In genomic region chr11:32841169-32841568, GRCm38 (mm10) we compare ENCODE assay signal across 28 mouse cellular contexts. TPM values are rescaled to one million over a fixed set of nuclear protein-coding genes. Genes with fewer than 3 reads are reported as not detected.
DNase-seq lines count a peak whose midpoint lies in the region; ATAC-seq and TF ChIP-seq lines count a peak whose summit lies in the region.
"Had no signal": no experiment of that assay in that cellular context is flagged by ENCODE, and none has a peak within 500 bp of the region (broad histone marks: within the 10 kb centered on the region; RNA-seq: fewer than 3 reads in every experiment).

No protein-coding gene starts in this region.

- no peak overlapping the region for H3K4me3 ChIP-seq in kidney, embryonic 14.5 days (ENCODE audit: low read length)
- H3K4me3 ChIP-seq in kidney, embryonic 15.5 days (replicated peaks): no peak overlapping the region
- no peak overlapping the region for H3K4me3 ChIP-seq in limb, embryonic 12.5 days (replicated peaks)
- no peak overlapping the region for H3K4me3 ChIP-seq in limb, embryonic 10.5 days
- H3K4me3 ChIP-seq in embryonic fibroblast, embryonic 13.5 days (ENCODE audit: insufficient read depth, low read length): no peak overlapping the region
- H3K4me3 ChIP-seq in limb, embryonic 15.5 days: no peak overlapping the region
- H3K4me3 ChIP-seq: embryonic facial prominence, embryonic 13.5 days; heart, adult 2 months; heart, embryonic 10.5 days; heart, embryonic 13.5 days had no signal

- H3K36me3 ChIP-seq in kidney, embryonic 14.5 days (ENCODE audit: control insufficient read depth, insufficient read depth, low read length): no peaks in the 10 kb centered on the region
- no peaks in the 10 kb centered on the region for H3K36me3 ChIP-seq in kidney, embryonic 15.5 days
- H3K36me3 ChIP-seq in limb, embryonic 12.5 days: no peaks in the 10 kb centered on the region
- no peaks in the 10 kb centered on the region for H3K36me3 ChIP-seq in limb, embryonic 10.5 days
- H3K36me3 ChIP-seq in limb, embryonic 15.5 days: no peaks in the 10 kb centered on the region
- H3K36me3 ChIP-seq: embryonic facial prominence, embryonic 13.5 days; G1E; heart, embryonic 10.5 days; heart, embryonic 13.5 days had no signal

- no peak overlapping the region for H3K9ac ChIP-seq in kidney, embryonic 14.5 days (ENCODE audit: low read depth, low read length)
- no peak overlapping the region for H3K9ac ChIP-seq in kidney, embryonic 15.5 days
- no peak overlapping the region for H3K9ac ChIP-seq in limb, embryonic 12.5 days (replicated peaks)
- no peak overlapping the region for H3K9ac ChIP-seq in limb, embryonic 15.5 days
- H3K9ac ChIP-seq: embryonic facial prominence, embryonic 13.5 days; heart, embryonic 13.5 days; hindbrain, embryonic 14.5 days had no signal

- H3K9me3 ChIP-seq in kidney, embryonic 14.5 days (ENCODE audit: control insufficient read depth, low read length): peaks cover under 1% of the 10 kb centered on the region; the same call in 1 of the 2 replicates
- H3K9me3 ChIP-seq in kidney, embryonic 15.5 days (replicated peaks): no peaks in the 10 kb centered on the region
- H3K9me3 ChIP-seq in limb, embryonic 12.5 days: 0 out of 2 replicates have a peak, but pooled peaks cover 1% of the 10 kb centered on the region
- H3K9me3 ChIP-seq in limb, embryonic 10.5 days (replicated peaks): no peaks in the 10 kb centered on the region
- H3K9me3 ChIP-seq in limb, embryonic 15.5 days: no peaks in the 10 kb centered on the region
- H3K9me3 ChIP-seq: embryonic facial prominence, embryonic 13.5 days; G1E; heart, embryonic 10.5 days had no signal

- H3K4me2 ChIP-seq in kidney, embryonic 14.5 days (replicated peaks; ENCODE audit: low read depth, low read length): no peak overlapping the region
- H3K4me2 ChIP-seq in kidney, embryonic 15.5 days: no peak overlapping the region
- no peak overlapping the region for H3K4me2 ChIP-seq in limb, embryonic 12.5 days
- H3K4me2 ChIP-seq in limb, embryonic 15.5 days: no peak overlapping the region
- H3K4me2 ChIP-seq: embryonic facial prominence, embryonic 13.5 days; heart, embryonic 13.5 days; hindbrain, embryonic 14.5 days had no signal

- TF ChIP-seq CTCF in embryonic fibroblast, embryonic 13.5 days (IDR thresholded peaks at IDR 0.05; ENCODE audit: borderline replicate concordance, insufficient read depth, low read length): no peak

- H3K4me1 ChIP-seq in kidney, embryonic 14.5 days (ENCODE audit: control insufficient read depth, insufficient read depth, low read length): peaks cover 7% of the 10 kb centered on the region; the same call in 1 of the 2 replicates
- peaks cover 13% of the 10 kb centered on the region for H3K4me1 ChIP-seq in kidney, embryonic 15.5 days
- peaks cover 19% of the 10 kb centered on the region for H3K4me1 ChIP-seq in limb, embryonic 12.5 days (replicated peaks)
- H3K4me1 ChIP-seq in limb, embryonic 10.5 days: peaks cover 2% of the 10 kb centered on the region; the same call in 1 of the 2 replicates
- H3K4me1 ChIP-seq in embryonic fibroblast, embryonic 13.5 days (ENCODE audit: control insufficient read depth, insufficient read depth, low read length): no peaks in the 10 kb centered on the region; the same call in 1 of the 2 replicates
- peaks cover 20% of the 10 kb centered on the region for H3K4me1 ChIP-seq in limb, embryonic 15.5 days
- H3K4me1 ChIP-seq: heart, embryonic 10.5 days had no signal

- 0 out of 2 replicates have a peak, but pooled peaks have one; percentile 53 for ATAC-seq in kidney, embryonic 14.5 days (ENCODE audit: low FRiP score, low TSS enrichment)
- ATAC-seq in kidney, embryonic 15.5 days (replicated peaks; ENCODE audit: low FRiP score): no peak
- no peak for ATAC-seq in limb, embryonic 12.5 days (ENCODE audit: insufficient number of reproducible peaks, insufficient read depth, low FRiP score, low TSS enrichment, low read depth)
- ATAC-seq in limb, embryonic 15.5 days (ENCODE audit: insufficient number of reproducible peaks, low FRiP score, low TSS enrichment, low read depth): no peak
- ATAC-seq: forebrain, embryonic 14.5 days; hindbrain, postnatal 0 days had no signal

- TF ChIP-seq POLR2A in embryonic fibroblast, embryonic 13.5 days (IDR thresholded peaks at IDR 0.05; ENCODE audit: low read depth, low read length): no peak

- H3K27ac ChIP-seq in kidney, embryonic 14.5 days (ENCODE audit: low read depth, low read length): no peak overlapping the region
- no peak overlapping the region for H3K27ac ChIP-seq in kidney, embryonic 15.5 days
- H3K27ac ChIP-seq in limb, embryonic 12.5 days: 0 out of 2 replicates have a peak overlapping the region, but pooled peaks have one; percentile 23
- no peak overlapping the region for H3K27ac ChIP-seq in limb, embryonic 10.5 days
- H3K27ac ChIP-seq in embryonic fibroblast, embryonic 13.5 days (ENCODE audit: insufficient read depth, low read length): peak overlapping the region; percentile 51; the same call in 1 of the 2 replicates
- peak overlapping the region; percentile 11; the same call in 1 of the 2 replicates for H3K27ac ChIP-seq in limb, embryonic 15.5 days
- H3K27ac ChIP-seq: embryonic facial prominence, embryonic 13.5 days; heart, adult 2 months; heart, embryonic 10.5 days; heart, embryonic 13.5 days; hindbrain, embryonic 14.5 days; hindbrain, postnatal 0 days had no signal

- WGBS in kidney, embryonic 14.5 days: 32% methylated on average over 5 of the region's 5 CpGs
- 32% methylated on average over 5 of the region's 5 CpGs for WGBS in kidney, embryonic 15.5 days
- 51% methylated on average over 5 of the region's 5 CpGs for WGBS in limb, embryonic 12.5 days
- 65% methylated on average over 5 of the region's 5 CpGs for WGBS in limb, embryonic 10.5 days
- WGBS in limb, embryonic 15.5 days: 25% methylated on average over 5 of the region's 5 CpGs

- DNase-seq in limb, embryonic 10.5 days (ENCODE audit: low spot score): no peak
- no peak for DNase-seq in ovary, postnatal 36 days (ENCODE audit: low spot score)
- DNase-seq: adrenal gland, adult 2 months; adrenal gland, postnatal 14 days; B cell, adult 2 months; cerebellum, adult 11 months; cerebellum, adult 2 months; cerebellum, adult 9-11 months; cerebellum, postnatal 25 days; gastrocnemius, postnatal 36 days; heart, adult 2 months; heart, postnatal 14 days; heart, postnatal 4 days had no signal

- H3K27me3 ChIP-seq in kidney, embryonic 14.5 days (ENCODE audit: control insufficient read depth, insufficient read depth, low read length): no peaks in the 10 kb centered on the region
- no peaks in the 10 kb centered on the region for H3K27me3 ChIP-seq in kidney, embryonic 15.5 days
- no peaks in the 10 kb centered on the region for H3K27me3 ChIP-seq in limb, embryonic 12.5 days
- H3K27me3 ChIP-seq in limb, embryonic 10.5 days (ENCODE audit: low read depth, poor library complexity, severe bottlenecking): 0 out of 2 replicates have a peak, but pooled peaks cover 4% of the 10 kb centered on the region
- H3K27me3 ChIP-seq in limb, embryonic 15.5 days: no peaks in the 10 kb centered on the region
- H3K27me3 ChIP-seq: embryonic facial prominence, embryonic 13.5 days; heart, embryonic 13.5 days had no signal

RNA-seq across cellular contexts. Expression of gene Smim23, which starts 16.8 kb away (rescaled TPM):
- polyA plus RNA-seq in kidney, embryonic 14.5 days (2014; fragmentation: Nextera tagmentation; extraction: Ambion mirVana): not detected in 2 replicates
- not detected in 2 replicates for polyA plus RNA-seq in kidney, embryonic 15.5 days (2015; fragmentation: Nextera tagmentation; extraction: Ambion mirVana)
- not detected in 2 replicates for polyA plus RNA-seq in limb, embryonic 12.5 days (2016; fragmentation: Nextera tagmentation; extraction: Ambion mirVana)
- not detected in 2 replicates for polyA plus RNA-seq in limb, embryonic 10.5 days (2016; fragmentation: Nextera tagmentation; extraction: Ambion mirVana)
- not detected in 2 replicates for polyA plus RNA-seq in embryonic fibroblast, embryonic 13.5 days (2011; ENCODE audit: insufficient read length, low read depth, missing spikeins)
- polyA plus RNA-seq in limb, embryonic 15.5 days (2015; fragmentation: Nextera tagmentation; extraction: Ambion mirVana): not detected in 2 replicates
- polyA plus RNA-seq: adrenal gland, adult 2 months; cerebellum, adult 2 months; embryonic facial prominence, embryonic 13.5 days; forebrain, embryonic 11.5 days; forebrain, embryonic 14.5 days; G1E; heart, adult 2 months; heart, embryonic 10.5 days; heart, embryonic 13.5 days; heart, embryonic 16.5 days; hindbrain, embryonic 11.5 days; hindbrain, embryonic 14.5 days; hindbrain, postnatal 0 days had no signal

Comparison
In these comparisons a context has a peak if more than half of its experiments do, and no peak if none do; other contexts are left out.
1. H3K27ac ChIP-seq: peak in limb, embryonic 12.5 days (single experiment), embryonic fibroblast, embryonic 13.5 days (single experiment) and limb, embryonic 15.5 days (single experiment); none in kidney, embryonic 14.5 days (single experiment), kidney, embryonic 15.5 days (single experiment) and limb, embryonic 10.5 days (single experiment).